Mouse (Mus musculus) CH12.LX (cell line): ENCODE data around the gene Dcaf6.

Experiments used
- CHD2 ChIP-seq: IDR thresholded peaks from 2 replicates; pipeline ENCODE4 v1.6.1; 2011; ENCODE audit warnings: low read length, improper control_type of control experiment
- CTCF ChIP-seq, 2 experiments: IDR thresholded peaks in 1 of 2; conservative IDR thresholded peaks in 1 of 2; 2 replicates each; pipeline ENCODE4 v1.5.1; 2011 to 2012; ENCODE audit warnings: low read depth in 2 of 2, low read length in 2 of 2, improper control_type of control experiment in 1 of 2, inconsistent platforms in 1 of 2, mild to moderate bottlenecking in 1 of 2, moderate library complexity in 1 of 2
- E2F4 ChIP-seq: IDR thresholded peaks from 2 replicates; pipeline ENCODE4 v1.6.1; 2011; ENCODE audit warnings: low read depth, low read length, improper control_type of control experiment; ENCODE audit not compliant: insufficient replicate concordance
- ELF1 ChIP-seq: IDR thresholded peaks from 2 replicates; pipeline ENCODE4 v1.6.1; 2014; ENCODE audit warnings: low read depth, mild to moderate bottlenecking, inconsistent platforms, low read length, improper control_type of control experiment
- EP300 ChIP-seq: IDR thresholded peaks from 2 replicates; pipeline ENCODE4 v1.6.1; 2011; ENCODE audit warnings: low read length, improper control_type of control experiment
- KAT2A ChIP-seq: IDR thresholded peaks from 2 replicates; pipeline ENCODE4 v1.6.1; 2012; ENCODE audit warnings: low read length, improper control_type of control experiment, inconsistent platforms; ENCODE audit not compliant: insufficient replicate concordance
- MAFK ChIP-seq: IDR thresholded peaks from 2 replicates; pipeline ENCODE4 v1.6.1; 2011; ENCODE audit warnings: low read length, improper control_type of control experiment; ENCODE audit not compliant: insufficient replicate concordance
- MXI1 ChIP-seq: IDR thresholded peaks from 2 replicates; pipeline ENCODE4 v1.6.1; 2011; ENCODE audit warnings: mild to moderate bottlenecking, low read depth, low read length, improper control_type of control experiment
- NELFE ChIP-seq: IDR thresholded peaks from 2 replicates; pipeline ENCODE4 v1.6.1; 2011; ENCODE audit warnings: low read depth, low read length, improper control_type of control experiment
- POLR2A ChIP-seq: IDR thresholded peaks from 2 replicates; pipeline ENCODE4 v1.6.1; 2011; ENCODE audit warnings: low read depth, mild to moderate bottlenecking, improper control_type of control experiment, low read length
- RAD21 ChIP-seq: IDR thresholded peaks from 2 replicates; pipeline ENCODE4 v1.6.1; 2011; ENCODE audit warnings: low read depth, mild to moderate bottlenecking, low read length, improper control_type of control experiment, moderate library complexity
- TCF12 ChIP-seq: IDR thresholded peaks from 2 replicates; pipeline ENCODE4 v1.6.1; 2014; ENCODE audit warnings: low read depth, mild to moderate bottlenecking, inconsistent platforms, low read length, improper control_type of control experiment
- USF1 ChIP-seq: IDR thresholded peaks from 2 replicates; pipeline ENCODE4 v1.6.1; 2014; ENCODE audit warnings: low read depth, mild to moderate bottlenecking, inconsistent platforms, low read length, improper control_type of control experiment
- ZNF384 ChIP-seq: IDR thresholded peaks from 2 replicates; pipeline ENCODE4 v1.6.1; 2012; ENCODE audit warnings: low read depth, low read length, improper control_type of control experiment, inconsistent platforms

- no peak for TF ChIP-seq KAT2A
- TF ChIP-seq CHD2 = no peak
- TF ChIP-seq CTCF (conservative IDR thresholded peaks at IDR 0.05 in 1 of 2, IDR thresholded peaks at IDR 0.05 in 1 of 2; ENCODE audit: low read depth in 2 of 2, low read length in 2 of 2) = no peak
- no peak for TF ChIP-seq TCF12
- TF ChIP-seq USF1 = no peak
- no peak for TF ChIP-seq MXI1
- TF ChIP-seq EP300 = no peak
- no peak for TF ChIP-seq POLR2A
- TF ChIP-seq E2F4 = no peak
- TF ChIP-seq MAFK = no peak
- no peak for TF ChIP-seq RAD21
- TF ChIP-seq ZNF384 = no peak
- no peak for TF ChIP-seq NELFE
- no peak for TF ChIP-seq ELF1
Observed at GRCm38 (mm10) chr1:165327370-165327769, 132.9 kb downstream of the Dcaf6 start.
